Mouse (Mus musculus) liver, embryonic 16.5 days (tissue): Measurements from ENCODE around the gene Dach1. TPM values are rescaled to one million over a fixed set of nuclear protein-coding genes. Genes with fewer than 3 reads are reported as not detected.

Experiments
- ATAC-seq: fragments of 200-750 bp; cut with Nextera tagmentation; 2 replicates; pipeline ENCODE4 v1.8.0; 2017; ENCODE audit warnings: low read depth, mild to moderate bottlenecking, moderate number of reproducible peaks, moderate library complexity
- H3K27ac ChIP-seq: fragments of 300-500 bp; sonication (generic); 2 replicates; pipeline ENCODE4 v1.5.1; 2014; ENCODE audit warnings: mild to moderate bottlenecking, low read length
- H3K27me3 ChIP-seq: fragments of 300-500 bp; sonication (generic); 2 replicates; pipeline ENCODE4 v1.6.1; 2014; ENCODE audit warnings: low read depth, low read length, mixed read lengths; ENCODE audit not compliant: control insufficient read depth, insufficient read depth
- H3K36me3 ChIP-seq: fragments of 300-500 bp; sonication (generic); 2 replicates; pipeline ENCODE4 v1.6.1; 2014; ENCODE audit warnings: mild to moderate bottlenecking; ENCODE audit not compliant: control insufficient read depth, insufficient read depth
- H3K4me1 ChIP-seq: fragments of 300-500 bp; sonication (generic); 2 replicates; pipeline ENCODE4 v1.6.1; 2014; ENCODE audit warnings: low read depth, low read length, mixed read lengths; ENCODE audit not compliant: control insufficient read depth
- H3K4me2 ChIP-seq: fragments of 300-500 bp; sonication (generic); 2 replicates; pipeline ENCODE4 v1.6.1; 2014; ENCODE audit warnings: low read depth, low read length, mixed read lengths
- H3K4me3 ChIP-seq: fragments of 300-500 bp; sonication (generic); 2 replicates; pipeline ENCODE4 v1.5.1; 2014; ENCODE audit warnings: low read depth, mild to moderate bottlenecking, low read length
- H3K9ac ChIP-seq: fragments of 300-500 bp; sonication (generic); 2 replicates; pipeline ENCODE4 v1.6.1; 2014; ENCODE audit warnings: low read depth, low read length
- H3K9me3 ChIP-seq: fragments of 300-500 bp; sonication (generic); replicated peaks from 2 replicates; pipeline ENCODE4 v1.6.1; 2016; ENCODE audit warnings: low read length; ENCODE audit not compliant: control insufficient read depth
- WGBS: fragments of 180-500 bp; shearing (Covaris S2); extraction: QIAGEN DNeasy Blood & Tissue Kit; methylation state at CpG from one replicate; pipeline ENCODE4 v1.1.7; 2014; ENCODE audit not compliant: insufficient replicate concordance; 5-methylcytosine and 5-hydroxymethylcytosine counted together
- polyA plus RNA-seq: library from polyadenylated mRNA; unstranded; fragments of >200 nt; fragmentation: Nextera tagmentation; extraction: Ambion mirVana; gene quantifications from 2 replicates; pipeline ENCODE4 v1.2.1, GENCODE M21; 2015

Dach1 gene
- polyA plus RNA-seq, 1 experiment from 2014 or later: 0.26 TPM

DNA sequence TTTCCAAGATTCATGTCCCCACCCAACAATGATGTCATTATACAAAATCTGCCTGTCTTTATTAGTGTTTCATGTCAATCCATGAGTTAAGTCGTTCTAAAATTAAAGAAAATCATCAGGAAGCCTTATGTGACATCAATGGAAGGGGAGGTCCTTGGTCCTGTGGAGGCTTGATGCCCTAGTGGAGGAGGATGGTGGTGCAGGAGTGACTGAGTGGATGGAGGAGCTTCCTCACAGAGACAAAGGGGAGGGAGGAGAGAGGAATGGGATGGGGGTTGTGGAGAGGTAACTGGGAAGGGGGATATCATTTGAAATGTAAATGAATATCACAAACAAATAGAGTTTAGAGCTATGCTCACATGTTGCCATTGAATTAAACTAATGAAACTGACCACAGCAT lies 287.6 kb downstream of the Dach1 start:
- Histone ChIP-seq H3K4me2 (no peak overlapping the region), H3K4me3 (no peak overlapping the region), H3K9ac (no peak overlapping the region), H3K27me3 (no peaks in the 10 kb centered on the region), H3K9me3 (no peaks in the 10 kb centered on the region), H3K36me3 (no peaks in the 10 kb centered on the region), H3K27ac (no peak overlapping the region), H3K4me1 (no peaks in the 10 kb centered on the region)
- WGBS: 26% methylated on average over 1 of the region's 1 CpGs
- ATAC-seq: no peak

DNA sequence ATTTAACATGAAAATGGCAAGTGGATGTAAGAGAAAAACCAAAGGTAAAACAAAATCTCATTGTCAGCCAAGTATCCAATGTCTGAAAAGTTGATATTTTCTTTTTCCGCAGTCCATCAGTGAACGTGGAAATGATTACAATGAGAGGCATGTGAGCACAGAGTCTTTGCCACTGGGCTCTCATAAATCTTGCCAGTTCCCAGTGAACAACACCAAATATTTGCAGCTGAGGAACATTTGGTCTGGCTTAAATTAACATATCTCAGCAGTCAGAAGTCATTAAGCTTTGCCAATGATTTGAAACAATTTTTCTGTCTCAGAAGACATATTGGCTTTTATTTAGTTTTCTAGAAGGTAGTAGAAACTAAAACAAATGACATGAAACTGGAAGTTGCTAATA lies 298.6 kb downstream of the Dach1 start:
- no peak overlapping the region for H3K4me3 ChIP-seq
- no peaks in the 10 kb centered on the region for H3K27me3 ChIP-seq
- no peak overlapping the region for H3K27ac ChIP-seq
- no peaks in the 10 kb centered on the region for H3K4me1 ChIP-seq
- ATAC-seq: no peak
- no peaks in the 10 kb centered on the region for H3K36me3 ChIP-seq
- 60% methylated on average over 2 of the region's 2 CpGs for WGBS
- H3K9me3 ChIP-seq: no peaks in the 10 kb centered on the region
- no peak overlapping the region for H3K9ac ChIP-seq
- H3K4me2 ChIP-seq: no peak overlapping the region

- 77% methylated on average over 3 of the region's 3 CpGs for WGBS
- no peak overlapping the region for H3K4me2 ChIP-seq
- no peaks in the 10 kb centered on the region for H3K4me1 ChIP-seq
- no peak overlapping the region for H3K9ac ChIP-seq
- H3K9me3 ChIP-seq: no peaks in the 10 kb centered on the region
- H3K36me3 ChIP-seq: no peaks in the 10 kb centered on the region
- no peak overlapping the region for H3K27ac ChIP-seq
- no peaks in the 10 kb centered on the region for H3K27me3 ChIP-seq
- ATAC-seq: no peak
- H3K4me3 ChIP-seq: no peak overlapping the region
Observed at GRCm38 (mm10) chr14:97858384-97858783, 311.2 kb downstream of the Dach1 start.

DNA sequence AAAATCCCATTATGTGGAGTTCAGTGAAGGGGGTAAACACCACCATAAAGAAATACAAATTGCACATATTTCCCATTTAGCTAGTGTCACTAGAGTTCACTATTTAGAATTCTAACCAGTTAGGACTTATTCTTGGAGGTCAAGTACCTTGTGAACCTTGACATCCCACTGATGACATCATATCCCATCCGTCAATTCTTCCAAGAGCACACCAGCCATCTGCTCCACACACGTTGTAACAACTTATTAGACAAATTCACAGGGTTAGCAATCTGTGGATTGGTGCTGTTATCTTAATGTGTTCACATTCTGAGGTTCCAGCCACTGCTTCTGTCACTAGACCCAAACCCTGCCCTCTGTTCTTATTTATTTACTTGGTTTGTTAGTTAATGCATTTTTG lies 312.3 kb downstream of the Dach1 start:
- 52% methylated on average over 2 of the region's 2 CpGs for WGBS
- ATAC-seq: no peak
- no peaks in the 10 kb centered on the region for H3K36me3 ChIP-seq
- H3K4me2 ChIP-seq: no peak overlapping the region
- no peak overlapping the region for H3K4me3 ChIP-seq
- no peaks in the 10 kb centered on the region for H3K9me3 ChIP-seq
- no peak overlapping the region for H3K9ac ChIP-seq
- H3K4me1 ChIP-seq: no peaks in the 10 kb centered on the region
- no peaks in the 10 kb centered on the region for H3K27me3 ChIP-seq
- no peak overlapping the region for H3K27ac ChIP-seq

DNA sequence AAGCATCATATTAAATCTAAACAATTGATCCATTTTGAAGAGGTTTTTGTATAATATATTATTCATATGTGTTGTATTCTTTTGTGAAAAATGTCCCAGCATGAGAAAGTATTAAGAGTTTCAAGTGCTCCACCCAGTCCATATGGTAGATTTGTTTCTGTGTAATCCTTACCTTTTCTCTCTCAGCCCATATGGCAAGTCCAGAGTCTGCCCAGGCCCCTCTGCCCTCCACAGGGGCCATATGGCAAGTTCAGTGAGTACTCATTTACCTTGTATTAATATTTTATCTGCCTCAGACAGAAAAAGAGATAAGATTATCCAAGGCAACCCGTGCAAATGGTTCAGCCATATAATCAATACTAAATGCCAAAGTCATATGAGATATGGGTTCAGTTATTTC lies 314.2 kb downstream of the Dach1 start:
- no peak overlapping the region for H3K9ac ChIP-seq
- H3K4me2 ChIP-seq: no peak overlapping the region
- no peaks in the 10 kb centered on the region for H3K36me3 ChIP-seq
- H3K4me1 ChIP-seq: no peaks in the 10 kb centered on the region
- 57% methylated on average over 1 of the region's 1 CpGs for WGBS
- H3K9me3 ChIP-seq: no peaks in the 10 kb centered on the region
- no peaks in the 10 kb centered on the region for H3K27me3 ChIP-seq
- no peak overlapping the region for H3K4me3 ChIP-seq
- no peak for ATAC-seq
- H3K27ac ChIP-seq: no peak overlapping the region

DNA sequence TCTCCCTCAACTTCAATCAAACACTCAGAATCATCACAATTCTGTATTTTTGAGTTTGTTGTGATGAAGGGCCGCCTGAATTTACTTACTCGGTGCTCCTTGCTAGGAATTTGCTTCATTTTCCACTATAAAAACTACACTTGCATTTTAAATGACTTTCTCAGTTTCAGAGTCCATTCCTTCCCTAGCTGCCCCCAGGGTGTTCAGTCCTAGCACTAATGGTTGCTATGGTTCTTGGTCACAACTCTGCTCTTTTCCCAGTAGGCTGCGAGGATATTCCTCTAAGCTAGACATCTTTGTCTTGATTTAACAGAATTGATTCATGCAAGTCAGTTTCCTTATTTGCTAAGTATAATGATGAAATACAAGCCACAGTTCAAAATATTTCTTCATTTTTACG lies 319.1 kb downstream of the Dach1 start:
- H3K27me3 ChIP-seq: no peaks in the 10 kb centered on the region
- WGBS: 59% methylated on average over 4 of the region's 4 CpGs
- ATAC-seq: no peak
- no peak overlapping the region for H3K9ac ChIP-seq
- no peaks in the 10 kb centered on the region for H3K4me1 ChIP-seq
- H3K9me3 ChIP-seq: no peaks in the 10 kb centered on the region
- no peak overlapping the region for H3K27ac ChIP-seq
- no peak overlapping the region for H3K4me3 ChIP-seq
- H3K4me2 ChIP-seq: no peak overlapping the region
- H3K36me3 ChIP-seq: no peaks in the 10 kb centered on the region

DNA sequence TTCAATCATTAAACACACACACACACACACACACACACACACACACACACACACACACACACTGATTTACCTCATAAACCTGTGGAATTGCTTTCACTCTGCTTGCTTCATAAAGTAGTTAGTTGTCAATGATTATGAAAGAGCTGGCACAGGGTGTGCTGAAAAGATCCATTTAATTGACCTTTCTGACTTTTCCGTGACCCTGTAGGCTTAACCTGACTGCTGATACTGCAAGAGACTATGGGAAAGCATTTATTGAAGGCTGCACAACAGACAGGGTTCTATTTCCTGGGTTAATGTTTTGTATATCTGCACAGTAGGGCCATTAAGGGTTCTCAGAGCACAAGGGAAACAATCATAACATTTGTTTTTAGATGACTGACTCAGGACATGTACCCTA lies 321.9 kb downstream of the Dach1 start:
- Histone ChIP-seq H3K4me2 (no peak overlapping the region), H3K4me1 (no peaks in the 10 kb centered on the region), H3K9me3 (no peaks in the 10 kb centered on the region), H3K36me3 (no peaks in the 10 kb centered on the region), H3K9ac (no peak overlapping the region), H3K27me3 (no peaks in the 10 kb centered on the region), H3K27ac (no peak overlapping the region), H3K4me3 (no peak overlapping the region)
- no peak for ATAC-seq
- WGBS: 59% methylated on average over 1 of the region's 1 CpGs

DNA sequence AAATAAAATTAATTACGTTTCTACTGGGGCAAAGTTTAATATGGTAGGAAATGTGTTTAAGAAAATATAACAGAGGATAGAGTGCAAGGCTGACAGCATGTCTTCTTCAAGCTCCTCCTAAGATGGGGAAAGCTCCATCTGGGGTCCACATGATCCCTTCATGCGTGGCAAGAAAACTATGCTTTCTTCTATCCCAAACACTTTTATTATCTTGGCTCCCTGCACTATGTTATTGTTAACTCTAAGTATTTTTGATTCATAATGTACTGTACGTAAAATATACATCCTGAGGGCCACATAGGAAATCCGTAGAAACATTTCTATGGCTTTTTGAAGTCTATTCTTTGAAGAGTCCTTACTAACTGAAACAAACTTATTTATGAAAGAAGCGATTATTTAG lies 330.3 kb downstream of the Dach1 start:
- no peak for ATAC-seq
- Histone ChIP-seq H3K27ac (no peak overlapping the region), H3K27me3 (no peaks in the 10 kb centered on the region), H3K4me2 (no peak overlapping the region), H3K36me3 (no peaks in the 10 kb centered on the region), H3K4me1 (no peaks in the 10 kb centered on the region), H3K4me3 (no peak overlapping the region), H3K9ac (no peak overlapping the region), H3K9me3 (no peaks in the 10 kb centered on the region)
- 65% methylated on average over 5 of the region's 5 CpGs for WGBS

DNA sequence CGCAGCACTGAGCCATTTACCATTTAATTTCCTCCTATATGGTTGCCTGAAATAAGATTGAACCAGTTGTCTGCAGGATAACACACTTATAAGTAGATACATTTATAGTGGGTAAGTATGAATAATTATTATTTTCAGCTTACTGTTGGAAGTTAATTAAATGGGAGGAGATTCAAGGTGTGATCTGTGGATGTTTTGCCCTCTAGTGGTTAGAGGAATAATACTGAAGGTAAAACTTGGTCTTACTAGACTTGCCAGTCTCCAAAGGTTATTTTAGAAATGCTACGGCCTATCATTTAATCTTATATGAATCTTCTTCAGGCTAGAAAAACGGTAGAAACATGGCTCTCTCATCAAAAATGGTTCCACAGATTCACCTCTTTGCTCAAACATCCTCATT lies 339.7 kb downstream of the Dach1 start:
- Histone ChIP-seq H3K4me2 (no peak overlapping the region), H3K4me3 (no peak overlapping the region), H3K36me3 (no peaks in the 10 kb centered on the region), H3K4me1 (no peaks in the 10 kb centered on the region), H3K9me3 (no peaks in the 10 kb centered on the region), H3K27me3 (no peaks in the 10 kb centered on the region), H3K27ac (no peak overlapping the region), H3K9ac (no peak overlapping the region)
- ATAC-seq: no peak
- WGBS: 60% methylated on average over 3 of the region's 3 CpGs
